Mouse (Mus musculus): ENCODE measurements around the gene Sass6.

DNA sequence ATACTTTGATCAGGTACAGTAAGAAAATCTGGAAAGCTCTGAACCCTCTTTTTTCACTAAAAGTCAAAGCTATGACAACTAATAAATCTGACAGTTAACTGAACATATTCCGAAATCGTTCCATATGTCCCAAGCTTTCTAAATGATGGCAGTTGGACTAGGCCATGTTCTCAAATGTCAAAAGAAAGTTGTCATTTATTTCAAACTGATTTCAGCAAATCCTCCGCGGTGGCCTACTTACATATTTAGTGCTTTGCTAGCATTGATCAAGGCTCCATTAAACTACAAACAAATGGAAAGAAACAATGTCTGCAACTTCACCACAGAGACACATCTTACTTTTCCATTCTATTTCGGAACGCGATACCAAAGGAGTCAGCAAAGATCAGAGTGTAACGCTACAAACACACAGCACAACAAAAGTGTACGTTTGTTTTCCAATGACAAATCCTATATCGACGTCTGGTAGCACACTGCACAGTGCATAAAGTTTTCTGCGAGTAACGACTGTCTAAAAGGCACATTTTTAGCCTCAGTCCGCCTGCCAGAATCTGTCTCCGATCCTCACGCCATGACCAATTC, 66.6 kb downstream of the Sass6 start:
- TF ChIP-seq CTCF (IDR thresholded peaks at IDR 0.05; ENCODE audit: insufficient read depth, low read length) = no peak
- no peak for TF ChIP-seq POLR2A (IDR thresholded peaks at IDR 0.05; ENCODE audit: borderline replicate concordance, extremely low read depth, low read depth, low read length)

Measured in lung, adult 2 months (tissue).